Mouse (Mus musculus): Measurements from ENCODE around the gene Gpld1. TPM values are rescaled to one million over a fixed set of nuclear protein-coding genes. Genes with fewer than 3 reads are reported as not detected.

The Gpld1 gene
- polyA plus RNA-seq, 1 experiment from 2014 or later = 0.31 TPM

- Histone ChIP-seq H3K27me3 (no peaks in the 10 kb centered on the region), H3K9me3 (replicated peaks) (no peaks in the 10 kb centered on the region), H3K9ac (no peak overlapping the region), H3K4me1 (replicated peaks) (no peaks in the 10 kb centered on the region; the same call in 1 of the 2 replicates), H3K27ac (no peak overlapping the region), H3K36me3 (no peaks in the 10 kb centered on the region), H3K4me3 (no peak overlapping the region), H3K4me2 (no peak overlapping the region)
- no peak for ATAC-seq (replicated peaks; ENCODE audit: insufficient number of reproducible peaks, insufficient read depth, low FRiP score, low read depth)
- 74% methylated on average over 5 of the region's 5 CpGs for WGBS
Observed at GRCm38 (mm10) chr13:24977820-24978342, 34.9 kb downstream of the Gpld1 start.

- 80% methylated on average over 6 of the region's 6 CpGs for WGBS
- no peak for ATAC-seq (replicated peaks; ENCODE audit: insufficient number of reproducible peaks, insufficient read depth, low FRiP score, low read depth)
- H3K27ac ChIP-seq = no peak overlapping the region
- H3K4me3 ChIP-seq = no peak overlapping the region
- no peaks in the 10 kb centered on the region for H3K27me3 ChIP-seq
- H3K36me3 ChIP-seq = no peaks in the 10 kb centered on the region
- no peak overlapping the region for H3K4me2 ChIP-seq
- no peaks in the 10 kb centered on the region for H3K9me3 ChIP-seq (replicated peaks)
- H3K4me1 ChIP-seq (replicated peaks) = no peaks in the 10 kb centered on the region; the same call in 1 of the 2 replicates
- no peak overlapping the region for H3K9ac ChIP-seq
Observed at GRCm38 (mm10) chr13:24981031-24981430, 38.1 kb downstream of the Gpld1 start.

GRCm38 (mm10) chr13:24985435-24985834 lies 42.5 kb downstream of the Gpld1 start:
- H3K4me3 ChIP-seq = no peak overlapping the region
- no peaks in the 10 kb centered on the region for H3K27me3 ChIP-seq
- ATAC-seq (replicated peaks; ENCODE audit: insufficient number of reproducible peaks, insufficient read depth, low FRiP score, low read depth) = no peak
- no peak overlapping the region for H3K27ac ChIP-seq
- H3K4me1 ChIP-seq (replicated peaks) = no peaks in the 10 kb centered on the region; the same call in 1 of the 2 replicates
- no peaks in the 10 kb centered on the region for H3K9me3 ChIP-seq (replicated peaks)
- no peak overlapping the region for H3K4me2 ChIP-seq
- no peak overlapping the region for H3K9ac ChIP-seq
- WGBS = 50% methylated on average over 2 of the region's 2 CpGs
- peaks cover 8% of the 10 kb centered on the region; the same call in 1 of the 2 replicates for H3K36me3 ChIP-seq

- Histone ChIP-seq H3K4me2 (no peak overlapping the region), H3K27ac (no peak overlapping the region), H3K9ac (no peak overlapping the region), H3K4me1 (replicated peaks) (no peaks in the 10 kb centered on the region), H3K9me3 (replicated peaks) (no peaks in the 10 kb centered on the region), H3K36me3 (peaks cover 31% of the 10 kb centered on the region), H3K27me3 (no peaks in the 10 kb centered on the region), H3K4me3 (no peak overlapping the region)
- ATAC-seq (replicated peaks; ENCODE audit: insufficient number of reproducible peaks, insufficient read depth, low FRiP score, low read depth) = 0 out of 2 replicates have a peak, but pooled peaks have one; percentile 54
- 26% methylated on average over 7 of the region's 7 CpGs for WGBS
Observed at GRCm38 (mm10) chr13:24988391-24988790, 45.4 kb downstream of the Gpld1 start.

- Histone ChIP-seq H3K27ac (no peak overlapping the region), H3K27me3 (no peaks in the 10 kb centered on the region), H3K9ac (no peak overlapping the region), H3K4me1 (replicated peaks) (no peaks in the 10 kb centered on the region), H3K36me3 (peaks cover 37% of the 10 kb centered on the region), H3K9me3 (replicated peaks) (no peaks in the 10 kb centered on the region), H3K4me2 (no peak overlapping the region), H3K4me3 (no peak overlapping the region)
- WGBS = 74% methylated on average over 6 of the region's 6 CpGs
- ATAC-seq (replicated peaks; ENCODE audit: insufficient number of reproducible peaks, insufficient read depth, low FRiP score, low read depth) = no peak
Observed at GRCm38 (mm10) chr13:24989006-24989405, 46.1 kb downstream of the Gpld1 start.

- Histone ChIP-seq H3K27ac (no peak overlapping the region), H3K9me3 (replicated peaks) (no peaks in the 10 kb centered on the region), H3K4me1 (replicated peaks) (no peaks in the 10 kb centered on the region), H3K27me3 (no peaks in the 10 kb centered on the region), H3K9ac (no peak overlapping the region), H3K4me2 (no peak overlapping the region), H3K4me3 (no peak overlapping the region), H3K36me3 (peaks cover 78% of the 10 kb centered on the region)
- no peak for ATAC-seq (replicated peaks; ENCODE audit: insufficient number of reproducible peaks, insufficient read depth, low FRiP score, low read depth)
- 42% methylated on average over 2 of the region's 2 CpGs for WGBS
Observed at GRCm38 (mm10) chr13:24993160-24993559, 50.2 kb downstream of the Gpld1 start.

- H3K4me1 ChIP-seq (replicated peaks) = no peaks in the 10 kb centered on the region
- 68% methylated on average over 2 of the region's 2 CpGs for WGBS
- ATAC-seq (replicated peaks; ENCODE audit: insufficient number of reproducible peaks, insufficient read depth, low FRiP score, low read depth) = no peak
Observed at GRCm38 (mm10) chr13:24999538-24999937, 56.6 kb downstream of the Gpld1 start.

GRCm38 (mm10) chr13:25002965-25003364 lies 60.0 kb downstream of the Gpld1 start:
- H3K36me3 ChIP-seq = peaks cover 48% of the 10 kb centered on the region
- ATAC-seq (replicated peaks; ENCODE audit: insufficient number of reproducible peaks, insufficient read depth, low FRiP score, low read depth) = no peak

More at GRCm38 (mm10) chr13:24999538-24999937, 56.6 kb downstream of the Gpld1 start:
- H3K27me3 ChIP-seq = no peaks in the 10 kb centered on the region
- no peak overlapping the region for H3K4me2 ChIP-seq
- H3K36me3 ChIP-seq = peaks cover 76% of the 10 kb centered on the region
- H3K27ac ChIP-seq = no peak overlapping the region
- H3K9ac ChIP-seq = no peak overlapping the region
- H3K9me3 ChIP-seq (replicated peaks) = no peaks in the 10 kb centered on the region
- no peak overlapping the region for H3K4me3 ChIP-seq

GRCm38 (mm10) chr13:25007115-25007514 lies 64.2 kb downstream of the Gpld1 start:
- Histone ChIP-seq H3K27me3 (no peaks in the 10 kb centered on the region), H3K9ac (no peak overlapping the region), H3K4me1 (replicated peaks) (no peaks in the 10 kb centered on the region), H3K9me3 (replicated peaks) (no peaks in the 10 kb centered on the region), H3K4me3 (no peak overlapping the region), H3K36me3 (peaks cover 11% of the 10 kb centered on the region), H3K27ac (no peak overlapping the region), H3K4me2 (no peak overlapping the region)
- WGBS = 76% methylated on average over 8 of the region's 8 CpGs
- no peak for ATAC-seq (replicated peaks; ENCODE audit: insufficient number of reproducible peaks, insufficient read depth, low FRiP score, low read depth)

More at GRCm38 (mm10) chr13:25002965-25003364, 60.0 kb downstream of the Gpld1 start:
- no peak overlapping the region for H3K9ac ChIP-seq
- H3K4me3 ChIP-seq = no peak overlapping the region
- H3K9me3 ChIP-seq (replicated peaks) = no peaks in the 10 kb centered on the region
- no peaks in the 10 kb centered on the region for H3K4me1 ChIP-seq (replicated peaks)
- H3K27ac ChIP-seq = no peak overlapping the region
- H3K27me3 ChIP-seq = no peaks in the 10 kb centered on the region
- H3K4me2 ChIP-seq = no peak overlapping the region

- H3K36me3 ChIP-seq = peaks cover 3% of the 10 kb centered on the region; the same call in 1 of the 2 replicates
Observed at GRCm38 (mm10) chr13:25018316-25018715, 75.4 kb downstream of the Gpld1 start.

GRCm38 (mm10) chr13:25019793-25020539 lies 77.0 kb downstream of the Gpld1 start, which contains the start of gene Mrs2:
TSS of gene Mrs2 (minus strand) at chr13:25020379.
- Histone ChIP-seq H3K27me3 (no peaks in the 10 kb centered on the region), H3K4me3 (peak within 1 kb of the TSS; percentile 74), H3K9ac (peak within 1 kb of the TSS; percentile 81), H3K36me3 (peaks cover 3% of the 10 kb centered on the region; the same call in 1 of the 2 replicates), H3K4me2 (peak within 1 kb of the TSS; percentile 80), H3K9me3 (replicated peaks) (no peaks in the 10 kb centered on the region), H3K27ac (peak within 1 kb of the TSS; percentile 85), H3K4me1 (replicated peaks) (peaks cover 16% of the 10 kb centered on the region)
- WGBS = under 1% methylated on average over 84 of the region's 84 CpGs
- ATAC-seq (replicated peaks; ENCODE audit: insufficient number of reproducible peaks, insufficient read depth, low FRiP score, low read depth) = peak; percentile 89

More at GRCm38 (mm10) chr13:25018316-25018715, 75.4 kb downstream of the Gpld1 start:
- H3K4me1 ChIP-seq (replicated peaks) = peaks cover 16% of the 10 kb centered on the region
- H3K27ac ChIP-seq = no peak overlapping the region
- no peaks in the 10 kb centered on the region for H3K9me3 ChIP-seq (replicated peaks)
- ATAC-seq (replicated peaks; ENCODE audit: insufficient number of reproducible peaks, insufficient read depth, low FRiP score, low read depth) = no peak
- H3K27me3 ChIP-seq = no peaks in the 10 kb centered on the region
- 88% methylated on average over 9 of the region's 9 CpGs for WGBS
- H3K4me3 ChIP-seq = peak overlapping the region; percentile 74
- no peak overlapping the region for H3K9ac ChIP-seq
- peak overlapping the region; percentile 80; the same call in 1 of the 2 replicates for H3K4me2 ChIP-seq

Data from heart, embryonic 15.5 days (tissue).